Mouse (Mus musculus): ENCODE measurements at regions not wholly inside any gene's neighbourhood (a gene's known extent, or its start where the extent isn't known, plus 50 kb on each side); places are given as distances from the start of the nearest gene placed in this dataset.

GRCm38 (mm10) chr7:70047415-70047753 lies 319.2 kb downstream of the Nr2f2 start:
- ATAC-seq (replicated peaks; ENCODE audit: low FRiP score), result no peak
- Histone ChIP-seq H3K9me3 (replicated peaks) (no peaks in the 10 kb centered on the region), H3K4me1 (peaks cover 2% of the 10 kb centered on the region; the same call in 1 of the 2 replicates), H3K27ac (no peak overlapping the region), H3K9ac (no peak overlapping the region), H3K27me3 (no peaks in the 10 kb centered on the region), H3K36me3 (no peaks in the 10 kb centered on the region), H3K4me3 (replicated peaks) (no peak overlapping the region), H3K4me2 (no peak overlapping the region)
- whole genome bisulfite sequencing, result 86% methylated on average over 5 of the region's 5 CpGs

- no peaks in the 10 kb centered on the region for H3K36me3 ChIP-seq
- no peak overlapping the region for H3K9ac ChIP-seq
- H3K27ac ChIP-seq, result no peak overlapping the region
- no peaks in the 10 kb centered on the region for H3K27me3 ChIP-seq
- H3K4me3 ChIP-seq (replicated peaks), result no peak overlapping the region
- no peaks in the 10 kb centered on the region for H3K9me3 ChIP-seq (replicated peaks)
- ATAC-seq (replicated peaks; ENCODE audit: low FRiP score), result no peak
- 70% methylated on average over 17 of the region's 17 CpGs for WGBS
- no peak overlapping the region for H3K4me2 ChIP-seq
- peaks cover 2% of the 10 kb centered on the region; the same call in 1 of the 2 replicates for H3K4me1 ChIP-seq
Observed at GRCm38 (mm10) chr7:70046691-70047414, 319.7 kb downstream of the Nr2f2 start.

- H3K4me2 ChIP-seq, result no peak overlapping the region
- no peaks in the 10 kb centered on the region for H3K4me1 ChIP-seq
- no peaks in the 10 kb centered on the region for H3K27me3 ChIP-seq
- no peaks in the 10 kb centered on the region for H3K36me3 ChIP-seq
- H3K9me3 ChIP-seq (replicated peaks), result no peaks in the 10 kb centered on the region
- WGBS, result 76% methylated on average over 1 of the region's 1 CpGs
- no peak for ATAC-seq (replicated peaks; ENCODE audit: low FRiP score)
- no peak overlapping the region for H3K4me3 ChIP-seq (replicated peaks)
- H3K9ac ChIP-seq, result no peak overlapping the region
- H3K27ac ChIP-seq, result no peak overlapping the region
Observed at GRCm38 (mm10) chr7:70037011-70037410, 329.5 kb downstream of the Nr2f2 start.

GRCm38 (mm10) chr7:70032857-70033256 lies 333.7 kb downstream of the Nr2f2 start:
- Histone ChIP-seq H3K9me3 (replicated peaks) (no peaks in the 10 kb centered on the region), H3K27me3 (no peaks in the 10 kb centered on the region), H3K27ac (no peak overlapping the region), H3K4me3 (replicated peaks) (no peak overlapping the region), H3K4me1 (no peaks in the 10 kb centered on the region), H3K4me2 (no peak overlapping the region), H3K36me3 (no peaks in the 10 kb centered on the region), H3K9ac (no peak overlapping the region)
- WGBS, result 78% methylated on average over 2 of the region's 2 CpGs
- ATAC-seq (replicated peaks; ENCODE audit: low FRiP score), result no peak

- no peak for ATAC-seq (replicated peaks; ENCODE audit: low FRiP score)
- H3K9me3 ChIP-seq (replicated peaks), result no peaks in the 10 kb centered on the region
- H3K36me3 ChIP-seq, result no peaks in the 10 kb centered on the region
- H3K4me1 ChIP-seq, result no peaks in the 10 kb centered on the region
- no peak overlapping the region for H3K4me3 ChIP-seq (replicated peaks)
- WGBS, result 66% methylated on average over 2 of the region's 2 CpGs
- H3K4me2 ChIP-seq, result no peak overlapping the region
- no peaks in the 10 kb centered on the region for H3K27me3 ChIP-seq
- no peak overlapping the region for H3K27ac ChIP-seq
- no peak overlapping the region for H3K9ac ChIP-seq
Observed at GRCm38 (mm10) chr7:70029311-70029710, 337.2 kb downstream of the Nr2f2 start.

GRCm38 (mm10) chr7:70025527-70025926 lies 341.0 kb downstream of the Nr2f2 start:
- Histone ChIP-seq H3K4me3 (replicated peaks) (no peak overlapping the region), H3K36me3 (no peaks in the 10 kb centered on the region), H3K27ac (no peak overlapping the region), H3K9ac (no peak overlapping the region), H3K27me3 (no peaks in the 10 kb centered on the region), H3K4me1 (no peaks in the 10 kb centered on the region), H3K4me2 (no peak overlapping the region), H3K9me3 (replicated peaks) (no peaks in the 10 kb centered on the region)
- ATAC-seq (replicated peaks; ENCODE audit: low FRiP score), result no peak

GRCm38 (mm10) chr7:70016611-70017010 lies 349.9 kb downstream of the Nr2f2 start:
- H3K27me3 ChIP-seq, result no peaks in the 10 kb centered on the region
- H3K4me2 ChIP-seq, result no peak overlapping the region
- H3K4me1 ChIP-seq, result no peaks in the 10 kb centered on the region
- no peak for ATAC-seq (replicated peaks; ENCODE audit: low FRiP score)
- H3K27ac ChIP-seq, result no peak overlapping the region
- H3K4me3 ChIP-seq (replicated peaks), result no peak overlapping the region
- H3K9me3 ChIP-seq (replicated peaks), result no peaks in the 10 kb centered on the region
- no peak overlapping the region for H3K9ac ChIP-seq
- H3K36me3 ChIP-seq, result no peaks in the 10 kb centered on the region

GRCm38 (mm10) chr7:70003200-70003986 lies 363.1 kb downstream of the Nr2f2 start:
- Histone ChIP-seq H3K27me3 (no peaks in the 10 kb centered on the region), H3K9ac (no peak overlapping the region), H3K27ac (no peak overlapping the region), H3K4me3 (replicated peaks) (no peak overlapping the region), H3K36me3 (no peaks in the 10 kb centered on the region), H3K4me2 (no peak overlapping the region), H3K9me3 (replicated peaks) (no peaks in the 10 kb centered on the region), H3K4me1 (no peaks in the 10 kb centered on the region)
- ATAC-seq (replicated peaks; ENCODE audit: low FRiP score), result no peak
- WGBS, result 74% methylated on average over 8 of the region's 8 CpGs

- Histone ChIP-seq H3K4me2 (no peak overlapping the region), H3K9me3 (replicated peaks) (no peaks in the 10 kb centered on the region), H3K4me3 (replicated peaks) (no peak overlapping the region), H3K27ac (no peak overlapping the region), H3K4me1 (no peaks in the 10 kb centered on the region), H3K36me3 (no peaks in the 10 kb centered on the region), H3K9ac (no peak overlapping the region), H3K27me3 (no peaks in the 10 kb centered on the region)
- ATAC-seq (replicated peaks; ENCODE audit: low FRiP score), result no peak
- 69% methylated on average over 1 of the region's 1 CpGs for WGBS
Observed at GRCm38 (mm10) chr7:69998756-69999155, 367.8 kb downstream of the Nr2f2 start.

- Histone ChIP-seq H3K4me1 (peaks cover 14% of the 10 kb centered on the region; the same call in 1 of the 2 replicates), H3K4me2 (no peak overlapping the region), H3K9me3 (replicated peaks) (no peaks in the 10 kb centered on the region), H3K4me3 (replicated peaks) (no peak overlapping the region), H3K9ac (no peak overlapping the region), H3K36me3 (no peaks in the 10 kb centered on the region), H3K27ac (no peak overlapping the region), H3K27me3 (no peaks in the 10 kb centered on the region)
- 54% methylated on average over 6 of the region's 6 CpGs for WGBS
- no peak for ATAC-seq (replicated peaks; ENCODE audit: low FRiP score)
Observed at GRCm38 (mm10) chr7:69994540-69995303, 371.8 kb downstream of the Nr2f2 start.

GRCm38 (mm10) chr7:69992383-69993327 lies 373.9 kb downstream of the Nr2f2 start:
- peak overlapping the region; percentile 64 for H3K4me2 ChIP-seq
- H3K9ac ChIP-seq, result peak overlapping the region; percentile 30; the same call in 1 of the 2 replicates
- ATAC-seq (replicated peaks; ENCODE audit: low FRiP score), result peak; percentile 80
- H3K4me3 ChIP-seq (replicated peaks), result peak overlapping the region; percentile 43
- H3K27me3 ChIP-seq, result no peaks in the 10 kb centered on the region
- no peak overlapping the region for H3K27ac ChIP-seq
- H3K9me3 ChIP-seq (replicated peaks), result no peaks in the 10 kb centered on the region
- no peaks in the 10 kb centered on the region for H3K36me3 ChIP-seq
- H3K4me1 ChIP-seq, result peaks cover 14% of the 10 kb centered on the region; the same call in 1 of the 2 replicates
- WGBS, result 5% methylated on average over 21 of the region's 21 CpGs

Measured in kidney, embryonic 15.5 days (tissue).